Mouse (Mus musculus) midbrain, embryonic 11.5 days (tissue): ENCODE measurements at regions not wholly inside any gene's neighbourhood (a gene's known extent, or its start where the extent isn't known, plus 50 kb on each side); places are given as distances from the start of the nearest gene placed in this dataset.
A peak's percentile ranks its signal among the peaks of the same experiment; 100 is the strongest.

Experiments used
- ATAC-seq: fragments of 200-750 bp; cut with Nextera tagmentation; 2 replicates; pipeline ENCODE4 v1.8.0; 2017; ENCODE audit warnings: moderate TSS enrichment, moderate library complexity; ENCODE audit not compliant: low FRiP score
- DNase-seq: peaks from one replicate; pipeline ENCODE4 v3.0.0; 2015; ENCODE audit warnings: low spot score; ENCODE audit errors: missing footprints
- H3K27ac ChIP-seq: fragments of 300-500 bp; sonication (generic); 2 replicates; pipeline ENCODE4 v1.5.1; 2014; ENCODE audit warnings: low read depth, low read length
- H3K27me3 ChIP-seq: fragments of 300-500 bp; sonication (generic); 2 replicates; pipeline ENCODE4 v1.6.1; 2014; ENCODE audit warnings: mild to moderate bottlenecking, low read length, moderate library complexity, mixed read lengths; ENCODE audit not compliant: control insufficient read depth, insufficient read depth
- H3K36me3 ChIP-seq: fragments of 300-500 bp; sonication (generic); 2 replicates; pipeline ENCODE4 v1.6.1; 2014; ENCODE audit warnings: mild to moderate bottlenecking, low read length, moderate library complexity, mixed read lengths; ENCODE audit not compliant: control insufficient read depth, insufficient read depth
- H3K4me1 ChIP-seq: fragments of 300-500 bp; sonication (generic); 2 replicates; pipeline ENCODE4 v1.6.1; 2014; ENCODE audit warnings: low read length; ENCODE audit not compliant: control insufficient read depth, insufficient read depth
- H3K4me2 ChIP-seq: fragments of 300-500 bp; sonication (generic); 2 replicates; pipeline ENCODE4 v1.6.1; 2014; ENCODE audit warnings: mild to moderate bottlenecking, moderate library complexity
- H3K4me3 ChIP-seq: fragments of 300-500 bp; sonication (generic); 2 replicates; pipeline ENCODE4 v1.5.1; 2014; ENCODE audit warnings: low read depth, low read length
- H3K9ac ChIP-seq: fragments of 300-500 bp; sonication (generic); 2 replicates; pipeline ENCODE4 v1.6.1; 2014; ENCODE audit warnings: low read length
- H3K9me3 ChIP-seq: fragments of 300-500 bp; sonication (generic); 2 replicates; pipeline ENCODE4 v1.6.1; 2016; ENCODE audit warnings: low read length; ENCODE audit not compliant: control insufficient read depth
- WGBS: fragments of 180-500 bp; shearing (Covaris S2); extraction: QIAGEN DNeasy Blood & Tissue Kit; methylation state at CpG from one replicate; pipeline ENCODE4 v1.1.7; 2014; 5-methylcytosine and 5-hydroxymethylcytosine counted together

DNA sequence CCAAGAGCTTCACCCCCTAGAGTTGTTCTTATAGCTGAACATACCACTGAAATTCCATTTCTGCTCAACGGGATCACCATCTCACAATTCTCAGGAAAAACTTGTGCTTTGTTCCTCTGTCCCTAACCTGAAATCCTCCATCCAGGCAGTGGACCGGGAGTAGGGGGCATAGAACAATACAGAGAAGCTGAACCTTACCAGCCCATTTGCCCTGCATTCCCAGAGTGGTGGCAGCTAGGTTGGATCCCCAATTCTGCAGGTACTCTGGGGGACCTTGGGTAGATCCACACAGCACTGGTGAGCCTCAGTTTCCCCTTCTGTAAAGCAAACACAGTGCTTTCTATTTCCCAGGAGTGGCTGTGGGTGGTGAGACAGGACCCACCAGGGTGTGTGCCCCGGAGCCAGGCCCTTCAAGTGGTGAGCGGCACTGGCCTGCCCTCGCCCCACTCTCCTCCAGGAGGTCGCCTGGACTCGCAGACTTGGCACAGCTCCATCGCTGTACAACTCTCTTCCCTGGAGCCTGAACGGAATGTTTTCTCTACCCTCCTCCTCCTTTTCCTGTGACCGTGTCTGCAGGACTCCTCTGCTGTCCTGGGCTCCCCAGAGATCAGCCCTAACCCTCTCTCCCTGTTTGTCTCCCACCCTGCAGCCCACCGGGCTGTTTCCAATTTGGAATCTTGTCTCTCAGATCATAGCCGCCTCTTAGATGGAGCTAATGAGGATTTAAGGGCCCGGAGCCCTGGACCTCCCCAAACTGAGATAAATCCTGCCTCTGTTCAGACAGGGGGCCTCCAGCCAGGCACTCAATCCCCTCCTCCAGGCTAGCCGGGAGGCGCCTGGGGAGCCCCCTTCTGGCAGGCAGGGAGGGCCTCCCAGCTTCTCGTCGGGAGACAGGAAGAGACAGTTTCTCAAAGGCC, 52.3 kb upstream of the Cux1 start:
- Histone ChIP-seq H3K27me3 (peaks cover 7% of the 10 kb centered on the region; the same call in 1 of the 2 replicates), H3K27ac (no peak overlapping the region), H3K9me3 (no peaks in the 10 kb centered on the region), H3K4me3 (no peak overlapping the region), H3K36me3 (no peaks in the 10 kb centered on the region), H3K4me2 (peak overlapping the region; percentile 26; the same call in 1 of the 2 replicates), H3K4me1 (peaks cover 7% of the 10 kb centered on the region), H3K9ac (0 out of 2 replicates have a peak overlapping the region, but pooled peaks have one; percentile 4)
- DNase-seq: peak; percentile 92
- ATAC-seq: peak; percentile 30; the same call in 1 of the 2 replicates
- WGBS: 8% methylated on average over 17 of the region's 17 CpGs

DNA sequence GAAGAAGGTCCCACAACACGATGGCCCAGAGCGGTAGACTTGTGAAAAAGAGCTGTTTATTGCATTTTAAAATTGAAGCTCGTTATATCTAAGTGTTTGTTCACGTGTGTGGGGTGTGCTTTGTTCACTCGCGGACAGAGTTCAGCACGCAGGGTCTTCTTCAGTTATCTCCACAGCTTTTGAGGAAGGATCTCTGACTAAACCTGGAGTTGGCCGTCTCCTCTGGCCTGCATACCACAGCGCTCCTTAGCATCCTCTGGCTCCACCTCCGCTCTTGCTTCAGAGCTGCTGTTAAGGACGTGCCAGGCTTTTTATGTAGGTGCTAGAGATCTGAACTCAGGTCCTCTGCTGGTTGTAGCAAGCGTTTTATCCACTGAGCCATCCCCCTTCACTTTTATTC, 52.9 kb upstream of the Cux1 start:
- ATAC-seq (no peak), DNase-seq (no peak)
- WGBS: 27% methylated on average over 12 of the region's 12 CpGs
- Histone ChIP-seq H3K9me3 (no peaks in the 10 kb centered on the region), H3K4me3 (no peak overlapping the region), H3K27me3 (peaks cover 7% of the 10 kb centered on the region; the same call in 1 of the 2 replicates), H3K9ac (no peak overlapping the region), H3K36me3 (no peaks in the 10 kb centered on the region), H3K4me2 (peak overlapping the region; percentile 26; the same call in 1 of the 2 replicates), H3K4me1 (peaks cover 7% of the 10 kb centered on the region), H3K27ac (no peak overlapping the region)

DNA sequence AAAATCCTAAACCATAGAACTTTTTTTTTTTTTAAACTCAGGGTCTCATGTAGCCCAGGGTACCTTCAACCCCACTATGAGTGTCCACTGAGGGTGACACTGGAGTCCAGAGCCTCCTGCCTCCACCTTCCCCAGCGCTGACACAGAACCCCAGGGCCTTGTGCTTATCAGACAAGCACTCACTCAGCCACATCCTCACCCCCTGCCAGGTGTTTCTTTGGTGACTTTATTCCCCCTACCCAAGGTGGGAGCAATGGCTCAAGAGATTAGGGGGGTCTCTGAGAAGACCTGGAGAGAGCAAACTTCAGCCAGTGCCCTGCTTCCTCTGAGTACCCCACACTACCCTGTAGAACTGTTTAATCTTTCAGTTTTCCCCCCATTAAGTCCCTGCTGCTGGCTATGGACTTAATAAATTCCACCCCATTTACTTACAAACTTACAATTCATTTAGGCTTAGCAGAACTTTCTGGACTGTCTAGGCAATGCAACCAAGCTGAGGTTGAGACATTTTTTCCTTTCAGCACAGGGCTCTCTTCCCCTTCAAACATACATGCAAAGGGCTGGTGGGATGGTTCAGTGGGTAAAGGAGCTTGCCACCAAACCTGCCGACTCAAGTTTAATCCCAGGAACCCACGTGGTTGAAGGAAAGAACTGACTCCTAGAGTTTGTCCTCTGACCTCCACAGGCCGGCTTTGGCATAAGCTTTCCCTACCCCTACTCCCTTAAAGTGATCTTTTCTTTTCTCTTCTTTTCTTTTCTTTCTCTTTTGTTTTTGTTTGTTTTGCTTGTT, 54.2 kb upstream of the Cux1 start:
- peak; percentile 72 for DNase-seq
- 19% methylated on average over 4 of the region's 4 CpGs for WGBS
- Histone ChIP-seq H3K4me3 (no peak overlapping the region), H3K9ac (no peak overlapping the region), H3K4me1 (peaks cover 7% of the 10 kb centered on the region), H3K27ac (no peak overlapping the region), H3K27me3 (peaks cover 7% of the 10 kb centered on the region; the same call in 1 of the 2 replicates), H3K4me2 (no peak overlapping the region), H3K9me3 (no peaks in the 10 kb centered on the region), H3K36me3 (no peaks in the 10 kb centered on the region)
- ATAC-seq: no peak

DNA sequence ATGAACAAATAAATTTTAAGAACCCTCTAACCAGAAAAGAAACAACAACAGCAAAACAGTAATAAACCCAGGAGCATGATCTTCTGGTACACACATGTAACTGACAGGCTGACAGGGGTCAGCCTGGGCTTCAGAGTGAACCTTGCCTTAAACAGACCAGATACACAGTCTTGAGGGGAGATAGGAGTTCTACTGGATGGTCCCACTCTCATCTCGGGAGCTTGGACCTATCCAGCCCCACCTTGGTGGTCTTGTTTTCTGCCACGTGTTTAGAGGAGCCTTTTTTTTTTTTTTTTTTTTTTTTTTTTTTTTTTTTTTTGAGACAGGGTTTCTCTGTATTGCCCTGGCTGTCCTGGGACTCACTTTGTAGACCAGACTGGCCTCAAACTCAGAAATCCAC, 54.9 kb upstream of the Cux1 start:
- Histone ChIP-seq H3K4me3 (no peak overlapping the region), H3K9me3 (no peaks in the 10 kb centered on the region), H3K4me1 (peaks cover 7% of the 10 kb centered on the region), H3K4me2 (no peak overlapping the region), H3K36me3 (no peaks in the 10 kb centered on the region), H3K27ac (no peak overlapping the region), H3K27me3 (peaks cover 7% of the 10 kb centered on the region; the same call in 1 of the 2 replicates), H3K9ac (no peak overlapping the region)
- WGBS: 15% methylated on average over 2 of the region's 2 CpGs
- DNase-seq: peak; percentile 86
- ATAC-seq: no peak

DNA sequence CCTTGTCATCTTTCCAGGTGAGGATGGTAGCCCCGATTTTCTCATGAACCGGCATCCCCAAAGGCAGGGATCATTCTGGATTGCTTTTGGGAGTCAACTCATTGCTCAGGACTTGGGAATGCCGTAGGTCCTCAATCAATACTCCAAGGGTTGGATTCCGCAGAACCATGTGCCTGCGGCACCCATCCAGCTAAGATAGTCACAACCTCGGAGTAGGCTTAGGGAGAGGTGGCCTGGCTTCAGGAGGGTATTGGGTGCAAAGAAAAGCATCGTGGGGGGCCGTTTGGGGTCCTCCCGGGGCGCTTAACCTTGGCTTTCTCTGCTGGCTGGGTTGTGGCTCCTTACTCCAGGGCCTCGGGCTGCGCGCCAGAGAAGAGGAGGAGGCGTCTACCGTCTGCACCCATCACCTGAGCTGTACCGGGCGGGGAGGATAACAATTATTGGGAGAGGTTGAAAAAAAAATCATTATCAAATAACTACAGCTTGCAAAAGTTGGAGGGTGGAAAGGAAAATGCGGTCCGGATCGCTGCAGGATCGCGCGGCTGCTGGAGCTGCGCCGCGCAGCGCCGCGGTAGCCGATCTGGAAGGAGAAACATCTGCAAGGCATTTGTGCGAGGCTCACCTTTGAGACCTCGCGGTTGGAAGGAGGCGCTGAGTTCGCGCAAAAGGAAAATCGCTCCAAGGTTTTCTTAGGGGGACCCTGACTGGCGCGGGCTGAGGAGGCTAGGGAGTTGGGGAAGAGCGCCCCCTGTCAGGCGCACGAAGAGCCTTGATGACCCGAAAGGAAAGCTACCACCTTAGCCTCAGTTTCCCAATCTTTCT, 55.6 kb upstream of the Cux1 start:
- H3K4me3 ChIP-seq: peak overlapping the region; percentile 28
- WGBS: 3% methylated on average over 43 of the region's 43 CpGs
- H3K27ac ChIP-seq: no peak overlapping the region
- peaks cover 7% of the 10 kb centered on the region for H3K4me1 ChIP-seq
- peak overlapping the region; percentile 24; the same call in 1 of the 2 replicates for H3K9ac ChIP-seq
- DNase-seq (peak; percentile 98), ATAC-seq (peak; percentile 40; the same call in 1 of the 2 replicates)
- H3K9me3 ChIP-seq: no peaks in the 10 kb centered on the region
- H3K36me3 ChIP-seq: no peaks in the 10 kb centered on the region
- peak overlapping the region; percentile 46 for H3K4me2 ChIP-seq
- H3K27me3 ChIP-seq: peaks cover 7% of the 10 kb centered on the region; the same call in 1 of the 2 replicates

DNA sequence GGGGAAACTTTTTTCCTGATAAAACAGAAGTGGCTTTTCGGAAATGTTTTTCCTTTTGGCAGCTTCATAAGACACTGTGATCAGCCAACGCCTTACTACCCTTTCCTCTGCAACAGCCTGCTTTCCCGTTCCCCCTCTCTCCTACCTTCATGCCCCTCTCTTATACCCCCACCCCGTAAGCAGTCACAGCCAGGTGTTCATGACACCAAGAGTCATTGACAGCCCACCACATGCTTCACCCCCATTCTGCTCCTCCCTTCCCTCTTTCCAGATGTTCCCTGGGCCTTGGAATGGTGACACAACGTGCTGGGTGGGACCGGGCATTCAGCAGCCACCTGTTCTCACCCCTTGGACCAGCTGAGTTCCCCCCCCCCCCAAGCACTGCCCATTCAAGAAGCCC, 56.5 kb upstream of the Cux1 start:
- peak; percentile 17 for DNase-seq
- H3K4me2 ChIP-seq: no peak overlapping the region
- no peak overlapping the region for H3K27ac ChIP-seq
- H3K4me3 ChIP-seq: no peak overlapping the region
- H3K9me3 ChIP-seq: no peaks in the 10 kb centered on the region
- no peak overlapping the region for H3K9ac ChIP-seq
- peaks cover 7% of the 10 kb centered on the region for H3K4me1 ChIP-seq
- no peak for ATAC-seq
- H3K27me3 ChIP-seq: peaks cover 7% of the 10 kb centered on the region; the same call in 1 of the 2 replicates
- 74% methylated on average over 6 of the region's 6 CpGs for WGBS
- H3K36me3 ChIP-seq: no peaks in the 10 kb centered on the region

DNA sequence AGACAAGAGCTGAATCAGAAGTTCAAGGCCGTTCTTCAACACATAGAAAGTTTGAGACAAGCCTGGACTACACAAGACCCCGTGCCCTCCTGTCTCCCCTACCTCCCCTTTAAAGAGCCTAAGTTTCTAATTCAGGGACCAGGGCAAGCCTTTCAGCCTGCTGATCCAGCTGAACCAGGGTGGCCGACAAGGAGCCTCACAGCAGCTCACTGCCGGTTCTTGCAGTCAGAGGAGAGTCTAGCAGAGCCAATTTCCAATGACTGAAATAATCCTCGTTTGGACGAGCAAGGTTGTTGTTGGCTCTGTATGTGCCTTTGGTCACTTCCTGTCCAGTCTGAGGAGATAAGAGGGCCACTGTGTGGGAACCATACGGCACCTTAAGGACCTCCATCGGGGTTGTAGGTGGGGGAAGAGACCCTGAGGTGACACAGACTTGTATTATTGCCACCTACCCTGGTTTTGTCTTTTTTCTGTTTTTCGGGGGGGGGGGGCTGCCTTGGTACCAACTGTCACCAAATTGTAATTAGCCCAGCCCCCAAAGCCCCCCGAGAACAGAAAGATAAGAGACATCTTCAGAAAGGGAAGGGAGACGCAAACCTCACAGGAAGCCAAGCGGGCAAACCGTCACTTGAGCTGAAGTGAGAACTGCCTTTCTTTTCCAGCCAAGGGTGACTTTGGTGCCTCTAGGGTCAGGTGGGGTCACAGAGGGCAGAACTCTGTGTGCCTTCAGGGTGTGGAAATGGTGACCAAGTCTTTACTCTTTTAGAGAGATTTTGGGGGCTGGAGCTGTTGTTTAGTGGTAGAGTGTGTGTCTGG, 58.1 kb upstream of the Cux1 start:
- no peak overlapping the region for H3K4me2 ChIP-seq
- H3K9ac ChIP-seq: no peak overlapping the region
- no peak overlapping the region for H3K4me3 ChIP-seq
- 59% methylated on average over 13 of the region's 13 CpGs for WGBS
- DNase-seq: peak; percentile 72
- no peak overlapping the region for H3K27ac ChIP-seq
- no peaks in the 10 kb centered on the region for H3K36me3 ChIP-seq
- H3K9me3 ChIP-seq: no peaks in the 10 kb centered on the region
- peaks cover 5% of the 10 kb centered on the region; the same call in 1 of the 2 replicates for H3K27me3 ChIP-seq
- no peaks in the 10 kb centered on the region for H3K4me1 ChIP-seq
- no peak for ATAC-seq
